Mouse (Mus musculus) liver, embryonic 12.5 days (tissue): ENCODE results near the gene Ccdc85c. TPM values are rescaled to one million over a fixed set of nuclear protein-coding genes. Genes with fewer than 3 reads are reported as not detected.

ENCODE experiments used
- ATAC-seq: fragments of 200-750 bp; cut with Nextera tagmentation; 2 replicates; pipeline ENCODE4 v1.8.0; 2017; ENCODE audit warnings: moderate number of reproducible peaks, mild to moderate bottlenecking, moderate library complexity
- H3K27ac ChIP-seq: fragments of 300-500 bp; sonication (generic); 2 replicates; pipeline ENCODE4 v1.5.1; 2016; ENCODE audit warnings: mild to moderate bottlenecking
- H3K27me3 ChIP-seq: fragments of 300-500 bp; sonication (generic); replicated peaks from 2 replicates; pipeline ENCODE4 v1.6.1; 2016; ENCODE audit warnings: mild to moderate bottlenecking, moderate library complexity
- H3K36me3 ChIP-seq: fragments of 300-500 bp; sonication (generic); 2 replicates; pipeline ENCODE4 v1.6.1; 2016; ENCODE audit warnings: mild to moderate bottlenecking, moderate library complexity
- H3K4me1 ChIP-seq: fragments of 300-500 bp; sonication (generic); 2 replicates; pipeline ENCODE4 v1.6.1; 2016
- H3K4me2 ChIP-seq: fragments of 300-500 bp; sonication (generic); 2 replicates; pipeline ENCODE4 v1.6.1; 2016; ENCODE audit warnings: mild to moderate bottlenecking, moderate library complexity
- H3K4me3 ChIP-seq: fragments of 300-500 bp; sonication (generic); 2 replicates; pipeline ENCODE4 v1.5.1; 2016; ENCODE audit warnings: mild to moderate bottlenecking, moderate library complexity
- H3K9ac ChIP-seq: fragments of 300-500 bp; sonication (generic); 2 replicates; pipeline ENCODE4 v1.6.1; 2016; ENCODE audit warnings: mild to moderate bottlenecking, moderate library complexity
- H3K9me3 ChIP-seq: fragments of 300-500 bp; sonication (generic); replicated peaks from 2 replicates; pipeline ENCODE4 v1.6.1; 2016; ENCODE audit warnings: mild to moderate bottlenecking, moderate library complexity
- WGBS: fragments of 180-500 bp; shearing (Covaris S2); methylation state at CpG from one replicate; pipeline ENCODE4 v1.1.7; 2016; ENCODE audit not compliant: insufficient replicate concordance; 5-methylcytosine and 5-hydroxymethylcytosine counted together
- polyA plus RNA-seq: library from polyadenylated mRNA; unstranded; fragments of >200 nt; fragmentation: Nextera tagmentation; extraction: Ambion mirVana; gene quantifications from 2 replicates; pipeline ENCODE4 v1.2.1, GENCODE M21; 2016

Gene Ccdc85c
- polyA plus RNA-seq, 1 experiment from 2014 or later: 3.4 TPM

DNA sequence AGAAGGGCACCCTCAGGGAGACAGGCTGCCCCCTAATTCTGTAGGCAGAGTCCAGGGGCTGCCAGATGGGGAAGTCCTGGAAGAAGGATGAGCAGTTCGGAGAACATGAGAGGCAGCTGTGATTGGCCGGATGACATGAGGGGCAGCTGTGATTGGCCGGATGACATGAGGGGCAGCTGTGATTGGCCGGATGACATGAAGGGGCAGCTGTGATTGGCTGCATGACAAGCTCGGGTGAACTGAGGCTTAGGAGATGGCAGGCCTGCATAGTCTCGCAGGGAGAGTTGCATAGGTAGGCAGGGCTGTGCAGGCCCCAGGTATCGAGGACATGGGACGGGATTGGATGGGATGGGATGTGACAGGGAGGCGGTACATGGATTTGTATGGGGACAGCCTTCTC lies 17.2 kb upstream of the Ccdc85c start:
- ATAC-seq: peak; percentile 55; the same call in 1 of the 2 replicates
- Histone ChIP-seq H3K36me3 (no peaks in the 10 kb centered on the region), H3K4me1 (peaks cover 5% of the 10 kb centered on the region), H3K27ac (no peak overlapping the region), H3K27me3 (peaks cover 40% of the 10 kb centered on the region), H3K9me3 (no peaks in the 10 kb centered on the region), H3K4me2 (peak overlapping the region; percentile 40), H3K4me3 (no peak overlapping the region), H3K9ac (no peak overlapping the region)
- WGBS: 11% methylated on average over 9 of the region's 9 CpGs

DNA sequence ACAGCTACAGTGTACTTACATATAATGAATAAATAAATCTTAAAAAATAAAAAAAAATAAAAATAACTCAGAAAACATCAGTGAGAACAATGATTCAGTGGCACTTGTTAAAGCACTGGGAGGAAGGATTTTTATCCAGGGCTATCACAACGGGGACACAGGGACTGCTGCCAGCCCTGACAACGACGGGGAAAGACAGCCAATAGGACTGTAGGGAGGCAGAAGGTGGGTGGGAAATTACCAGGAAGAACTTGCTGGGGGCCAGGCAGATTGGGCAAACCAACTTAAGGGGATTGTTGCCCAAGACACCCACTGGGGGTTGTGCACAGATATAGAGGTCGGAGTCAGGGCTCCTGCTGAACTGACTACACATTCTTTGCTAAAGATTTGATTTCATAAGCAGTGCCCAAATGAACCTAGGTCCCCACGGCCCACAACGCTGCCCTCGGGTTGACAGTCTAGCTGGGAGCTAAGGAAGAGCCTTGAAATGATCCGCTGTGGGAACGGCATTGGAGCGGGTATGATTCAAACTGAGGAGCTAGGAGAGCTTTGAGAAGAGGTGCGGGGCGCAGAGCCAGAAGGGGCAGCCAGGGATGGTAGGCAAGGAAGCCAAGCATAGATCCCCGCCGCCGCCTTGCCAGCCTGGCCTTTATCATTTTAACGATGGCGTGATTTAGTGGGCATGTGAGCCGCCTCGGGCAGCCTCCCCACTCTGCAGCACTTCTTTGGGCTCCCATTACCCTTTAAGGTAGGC lies 13.1 kb upstream of the Ccdc85c start:
- Histone ChIP-seq H3K27ac (no peak overlapping the region), H3K4me2 (no peak overlapping the region), H3K4me3 (no peak overlapping the region), H3K9me3 (no peaks in the 10 kb centered on the region), H3K36me3 (no peaks in the 10 kb centered on the region), H3K4me1 (peaks cover 5% of the 10 kb centered on the region), H3K9ac (no peak overlapping the region), H3K27me3 (peaks cover 50% of the 10 kb centered on the region)
- ATAC-seq: no peak
- 73% methylated on average over 19 of the region's 19 CpGs for WGBS

DNA sequence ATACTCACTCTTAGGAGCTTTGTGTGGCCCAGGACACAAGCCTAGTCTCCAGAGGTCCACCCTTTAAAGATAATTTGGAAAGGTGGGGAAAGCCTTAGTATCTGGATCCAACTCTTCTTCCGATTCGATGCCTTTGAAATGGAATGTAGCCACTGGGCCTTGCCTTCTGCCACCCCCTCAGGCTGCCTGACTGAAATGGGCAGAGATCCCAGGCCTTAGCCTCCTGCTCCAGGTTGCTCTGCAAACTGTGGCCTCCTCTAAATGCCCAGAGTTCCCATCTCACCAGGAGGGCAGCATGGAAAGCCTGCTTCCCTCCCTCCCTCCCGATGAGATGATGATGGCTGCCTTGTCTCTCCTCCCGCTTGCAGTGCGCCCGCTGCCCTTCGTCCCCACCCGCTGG lies 11.8 kb upstream of the Ccdc85c start:
- no peak overlapping the region for H3K9ac ChIP-seq
- no peak overlapping the region for H3K4me2 ChIP-seq
- WGBS: 79% methylated on average over 8 of the region's 8 CpGs
- no peaks in the 10 kb centered on the region for H3K36me3 ChIP-seq
- H3K4me1 ChIP-seq: no peaks in the 10 kb centered on the region
- ATAC-seq: no peak
- no peaks in the 10 kb centered on the region for H3K9me3 ChIP-seq
- peaks cover 52% of the 10 kb centered on the region for H3K27me3 ChIP-seq
- H3K27ac ChIP-seq: no peak overlapping the region
- H3K4me3 ChIP-seq: no peak overlapping the region

DNA sequence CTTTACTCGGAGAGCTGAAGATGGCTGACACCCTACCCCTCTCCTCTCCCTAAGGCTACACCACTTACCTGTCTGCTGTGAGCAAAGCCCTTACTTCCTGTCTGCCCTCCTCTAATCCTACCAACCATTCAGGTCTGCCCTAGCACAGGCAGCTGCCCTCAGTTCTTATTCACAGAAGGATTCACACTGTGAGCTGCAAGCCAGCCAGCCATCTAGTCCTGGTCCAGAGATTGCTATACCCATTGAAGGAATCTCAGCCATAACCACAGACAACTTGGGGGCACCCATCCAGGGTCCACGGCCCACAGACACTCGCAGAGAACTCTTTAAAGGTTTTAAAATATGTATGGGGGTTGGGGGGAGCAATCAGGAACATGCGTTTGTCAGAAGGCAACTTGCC lies 11.2 kb upstream of the Ccdc85c start:
- no peak overlapping the region for H3K9ac ChIP-seq
- H3K36me3 ChIP-seq: no peaks in the 10 kb centered on the region
- no peak for ATAC-seq
- H3K4me2 ChIP-seq: no peak overlapping the region
- WGBS: 56% methylated on average over 4 of the region's 4 CpGs
- H3K4me1 ChIP-seq: no peaks in the 10 kb centered on the region
- no peak overlapping the region for H3K27ac ChIP-seq
- H3K4me3 ChIP-seq: no peak overlapping the region
- peaks cover 50% of the 10 kb centered on the region for H3K27me3 ChIP-seq
- H3K9me3 ChIP-seq: no peaks in the 10 kb centered on the region

DNA sequence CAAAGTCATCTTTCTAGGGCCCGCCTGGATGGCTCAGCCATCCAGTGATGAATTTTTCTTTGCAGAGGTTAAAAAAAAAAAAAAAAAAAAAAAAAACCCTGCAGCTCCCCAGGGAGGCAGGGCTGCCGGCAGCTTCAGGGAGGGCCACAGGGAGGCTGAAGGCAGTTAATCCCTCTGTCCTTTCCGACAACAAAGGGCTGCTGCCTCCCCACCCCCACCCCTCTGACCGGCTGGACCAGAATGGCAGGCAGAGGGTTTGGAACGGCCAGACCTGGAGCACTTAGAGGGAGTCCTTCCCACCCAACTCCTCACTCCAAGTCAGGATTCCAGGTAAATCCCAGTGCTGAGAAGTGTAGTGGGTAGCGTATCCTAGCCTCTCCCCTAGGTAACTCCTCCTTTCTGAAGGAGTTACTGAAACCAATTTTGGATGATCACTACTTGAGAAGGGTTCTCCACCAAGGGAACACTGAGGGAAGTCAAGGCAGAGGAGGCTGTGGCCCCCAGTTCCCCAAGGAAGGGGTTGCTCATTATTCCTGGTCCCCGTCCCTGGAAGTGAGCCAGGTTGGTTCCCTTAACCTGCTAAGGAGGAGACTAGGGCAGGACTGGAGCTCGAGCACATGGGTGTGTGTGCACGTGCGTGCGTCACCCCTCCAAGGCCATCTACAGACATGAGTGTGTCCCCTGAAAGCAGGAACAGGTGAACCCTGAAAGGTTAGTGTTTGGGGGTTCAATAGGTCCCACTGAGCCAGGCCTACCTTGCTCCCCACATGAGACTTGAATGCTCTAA lies 10.2 kb upstream of the Ccdc85c start:
- WGBS: 41% methylated on average over 11 of the region's 11 CpGs
- no peak overlapping the region for H3K9ac ChIP-seq
- ATAC-seq: no peak

DNA sequence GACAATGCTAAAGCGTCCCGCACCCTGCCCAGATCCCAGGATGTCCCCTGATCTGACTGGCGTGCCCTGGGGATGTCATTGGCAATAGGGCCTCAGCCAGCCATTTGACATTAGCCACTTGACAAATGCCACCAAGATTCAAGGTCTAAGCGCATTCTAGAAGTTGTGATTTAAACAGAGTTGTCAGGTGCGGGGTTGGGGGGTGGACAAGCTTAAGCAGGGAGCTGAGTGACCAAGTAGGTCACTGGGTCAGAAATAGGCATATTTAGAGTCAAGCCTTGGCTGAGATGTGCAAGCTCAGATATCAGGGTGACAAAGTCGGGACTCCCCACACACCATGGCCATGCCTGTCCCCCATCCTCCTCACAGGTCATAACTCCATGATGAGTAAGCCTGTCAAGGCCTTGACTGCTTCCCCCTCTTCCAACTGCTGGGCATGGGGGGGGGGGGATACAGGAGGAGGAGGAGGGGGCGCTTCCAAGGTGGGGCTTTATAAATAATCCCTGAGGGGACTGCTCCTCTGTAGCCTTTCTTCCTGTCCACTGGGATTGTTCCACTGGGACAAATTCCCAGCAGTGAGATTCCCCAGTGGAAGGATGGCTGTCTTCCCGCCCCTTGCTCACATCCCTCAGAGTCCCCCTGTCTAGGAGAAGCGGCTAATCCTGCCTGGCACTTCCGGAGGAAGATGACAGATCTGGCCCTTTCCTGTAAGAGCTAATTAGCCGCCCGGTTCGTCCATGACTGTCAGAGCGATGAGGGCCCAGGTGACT lies 9.4 kb upstream of the Ccdc85c start:
- H3K9me3 ChIP-seq: no peaks in the 10 kb centered on the region
- H3K4me1 ChIP-seq: no peaks in the 10 kb centered on the region
- no peak overlapping the region for H3K4me3 ChIP-seq
- H3K27ac ChIP-seq: no peak overlapping the region
- no peak overlapping the region for H3K4me2 ChIP-seq
- H3K9ac ChIP-seq: no peak overlapping the region
- peaks cover 45% of the 10 kb centered on the region for H3K27me3 ChIP-seq
- WGBS: 34% methylated on average over 13 of the region's 14 CpGs
- no peaks in the 10 kb centered on the region for H3K36me3 ChIP-seq
- ATAC-seq: no peak

More for the DNA sequence above, 10.2 kb upstream of the Ccdc85c start:
- Histone ChIP-seq H3K4me2 (no peak overlapping the region), H3K4me3 (no peak overlapping the region), H3K27me3 (peaks cover 49% of the 10 kb centered on the region), H3K36me3 (no peaks in the 10 kb centered on the region), H3K9me3 (no peaks in the 10 kb centered on the region), H3K27ac (no peak overlapping the region), H3K4me1 (no peaks in the 10 kb centered on the region)

DNA sequence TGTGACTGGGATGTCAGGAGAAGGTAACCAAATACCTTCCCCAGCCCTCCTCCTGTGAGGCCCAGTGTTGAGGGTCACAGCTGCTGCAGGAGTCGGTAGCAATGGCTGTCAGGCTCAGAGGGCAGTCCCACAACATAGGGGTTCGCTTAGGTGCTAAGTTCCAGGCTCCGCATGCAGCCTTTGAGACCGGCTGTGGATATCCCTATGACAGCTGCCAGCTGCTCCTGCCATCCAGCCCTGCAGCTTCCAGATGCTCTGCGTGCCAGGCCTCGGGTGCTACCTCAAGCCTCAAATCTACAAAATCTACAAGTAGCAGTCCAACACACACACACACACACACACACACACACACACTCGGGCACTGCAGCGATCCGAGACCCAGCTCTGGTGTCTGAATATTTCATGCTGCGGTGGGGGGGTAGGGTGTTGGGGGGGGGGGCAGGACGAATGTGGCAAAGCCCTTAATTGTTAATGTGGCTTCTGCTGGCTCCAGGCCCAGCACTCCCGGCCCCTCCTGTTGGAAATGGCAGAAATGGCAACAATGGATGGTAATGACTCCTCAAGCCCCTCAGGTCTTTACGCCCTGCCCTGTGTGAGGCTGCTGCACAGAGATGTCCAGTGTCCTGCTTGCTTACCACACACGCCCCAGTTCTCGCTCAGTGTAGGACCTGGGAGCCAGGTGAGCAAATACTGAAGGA lies 3.1 kb upstream of the Ccdc85c start:
- H3K36me3 ChIP-seq: no peaks in the 10 kb centered on the region
- peaks cover 77% of the 10 kb centered on the region for H3K27me3 ChIP-seq
- H3K27ac ChIP-seq: no peak overlapping the region
- H3K4me3 ChIP-seq: no peak overlapping the region
- H3K9me3 ChIP-seq: no peaks in the 10 kb centered on the region
- H3K4me1 ChIP-seq: peaks cover 38% of the 10 kb centered on the region
- WGBS: 63% methylated on average over 15 of the region's 15 CpGs
- no peak overlapping the region for H3K9ac ChIP-seq
- no peak overlapping the region for H3K4me2 ChIP-seq
- no peak for ATAC-seq

DNA sequence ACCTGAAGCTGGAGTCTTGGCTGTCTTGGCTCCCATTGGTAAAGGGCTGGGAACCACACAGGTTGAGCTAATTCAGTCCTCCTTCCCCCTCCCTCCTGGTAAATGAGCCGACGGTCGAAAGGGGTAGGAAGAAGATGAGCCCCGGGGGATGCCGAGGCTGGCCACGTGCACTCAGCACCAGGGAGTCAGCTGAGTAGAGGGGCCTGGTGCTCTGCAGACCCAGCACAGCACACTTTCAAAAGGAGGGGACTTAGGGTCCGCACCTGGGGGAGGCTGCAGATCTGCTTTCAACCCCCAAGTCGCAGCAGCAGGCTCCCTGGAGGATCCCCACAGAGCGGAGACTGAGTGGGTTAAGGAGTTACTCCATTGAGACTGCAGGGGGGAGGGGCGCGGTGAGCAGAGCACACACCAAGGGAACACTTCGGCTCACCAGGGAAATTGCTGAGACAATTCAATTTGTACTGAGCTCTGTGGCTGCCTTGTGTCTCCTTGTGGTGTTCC lies 2.2 kb upstream of the Ccdc85c start:
- Histone ChIP-seq H3K4me1 (peaks cover 48% of the 10 kb centered on the region), H3K36me3 (no peaks in the 10 kb centered on the region), H3K27ac (no peak overlapping the region), H3K9me3 (no peaks in the 10 kb centered on the region), H3K4me2 (no peak overlapping the region), H3K27me3 (peaks cover 84% of the 10 kb centered on the region), H3K4me3 (no peak overlapping the region), H3K9ac (no peak overlapping the region)
- WGBS: 11% methylated on average over 12 of the region's 12 CpGs
- no peak for ATAC-seq

DNA sequence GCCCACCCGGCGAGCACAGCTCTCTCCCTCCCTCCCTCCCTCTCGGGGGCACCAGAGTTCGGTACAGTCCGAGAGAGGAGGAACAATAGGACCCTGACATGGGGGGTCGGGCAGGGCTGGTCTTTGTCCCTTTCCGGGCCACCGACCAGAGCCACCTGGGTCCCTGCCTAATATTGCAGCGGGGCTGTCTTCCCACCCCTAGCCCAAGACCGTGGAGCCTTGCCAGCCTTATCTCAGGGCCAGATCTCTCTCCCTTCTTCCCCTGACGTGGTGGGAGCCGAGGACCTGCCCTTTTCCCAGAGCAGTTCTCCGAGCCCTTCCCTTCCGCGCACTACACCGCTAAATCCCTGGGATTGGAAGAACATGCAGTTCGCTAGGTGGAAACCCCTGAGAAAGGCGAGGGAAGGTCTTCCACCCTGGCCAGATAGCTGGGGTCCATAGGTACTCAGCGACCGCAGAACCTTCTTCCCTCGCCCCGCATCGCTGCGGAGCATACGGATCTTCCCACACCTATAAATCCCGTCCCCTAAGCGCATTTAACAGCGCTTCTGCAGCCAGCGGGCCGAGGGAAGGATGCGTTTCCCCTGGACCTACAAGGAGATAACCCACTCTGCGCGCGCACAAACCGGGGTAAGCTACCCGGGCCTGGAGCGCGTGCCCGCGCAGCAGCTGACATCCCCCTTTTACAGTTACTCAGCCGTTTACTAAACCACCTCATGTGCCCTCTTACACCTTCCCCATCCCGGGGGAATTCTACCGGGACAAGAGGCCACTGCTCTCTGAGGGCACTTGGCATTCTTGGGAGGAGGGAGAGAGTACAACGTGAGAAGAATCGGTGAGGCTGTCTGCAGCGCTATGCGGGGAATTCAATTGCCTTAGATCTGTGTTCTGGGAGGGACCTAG lies 946 bp upstream of the Ccdc85c start:
- H3K9me3 ChIP-seq: no peaks in the 10 kb centered on the region
- peak overlapping the region; percentile 96 for H3K4me2 ChIP-seq
- peak overlapping the region; percentile 49; the same call in 1 of the 2 replicates for H3K27ac ChIP-seq
- H3K36me3 ChIP-seq: no peaks in the 10 kb centered on the region
- H3K4me3 ChIP-seq: peak overlapping the region; percentile 72
- peaks cover 81% of the 10 kb centered on the region for H3K27me3 ChIP-seq
- peak; percentile 11 for ATAC-seq
- WGBS: 1% methylated on average over 46 of the region's 47 CpGs
- H3K4me1 ChIP-seq: peaks cover 60% of the 10 kb centered on the region
- peak overlapping the region; percentile 73 for H3K9ac ChIP-seq

DNA sequence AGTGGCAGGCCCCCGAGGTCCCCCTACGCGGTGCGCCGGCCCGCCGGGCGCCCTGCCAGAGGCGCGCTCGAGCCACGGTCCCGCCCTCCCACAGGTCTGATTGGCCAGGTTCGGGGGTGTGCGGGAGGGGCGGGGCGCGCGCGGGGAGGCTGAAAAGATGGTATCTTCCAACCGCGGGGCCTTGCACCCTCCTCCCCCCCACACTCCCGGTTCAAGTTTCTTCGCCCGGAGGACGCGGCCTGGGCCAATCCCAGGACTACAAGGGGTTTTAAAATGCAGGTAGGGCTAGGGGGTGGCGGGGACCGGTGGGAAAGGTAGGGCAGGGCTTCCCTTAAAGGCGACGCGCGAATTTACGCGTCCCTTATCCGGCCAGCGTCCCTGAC lies 274 bp upstream of the Ccdc85c start:
- Histone ChIP-seq H3K4me2 (peak overlapping the region; percentile 96), H3K27ac (peak overlapping the region; percentile 49; the same call in 1 of the 2 replicates), H3K9me3 (no peaks in the 10 kb centered on the region), H3K4me1 (peaks cover 67% of the 10 kb centered on the region), H3K4me3 (peak overlapping the region; percentile 72), H3K27me3 (peaks cover 78% of the 10 kb centered on the region), H3K36me3 (no peaks in the 10 kb centered on the region), H3K9ac (peak overlapping the region; percentile 73)
- WGBS: 0% methylated on average over 36 of the region's 37 CpGs
- ATAC-seq: peak; percentile 98

DNA sequence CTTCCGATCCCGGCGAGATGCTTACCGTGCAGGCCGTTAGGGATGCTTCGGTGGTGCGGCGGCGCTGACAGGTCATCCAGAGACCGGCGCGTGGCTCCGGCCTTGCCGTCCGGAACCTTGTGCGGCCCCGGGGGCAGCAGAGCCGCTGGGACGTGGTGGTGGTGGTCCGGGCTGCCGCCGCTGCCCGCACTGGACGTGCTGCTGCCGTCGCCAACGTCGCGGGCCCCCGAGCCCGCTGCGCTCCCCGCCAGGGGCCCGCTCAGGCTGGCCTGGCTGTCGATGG lies 971 bp downstream of the Ccdc85c start:
- Histone ChIP-seq H3K9me3 (no peaks in the 10 kb centered on the region), H3K9ac (peak overlapping the region; percentile 72), H3K4me1 (peaks cover 79% of the 10 kb centered on the region), H3K27ac (no peak overlapping the region), H3K36me3 (no peaks in the 10 kb centered on the region), H3K27me3 (peaks cover 74% of the 10 kb centered on the region), H3K4me3 (peak overlapping the region; percentile 72), H3K4me2 (peak overlapping the region; percentile 96)
- 1% methylated on average over 32 of the region's 35 CpGs for WGBS
- ATAC-seq: no peak
